Mouse (Mus musculus) spleen, postnatal 4 days (tissue): Measurements from ENCODE around the gene Tnxb.

ENCODE experiments used
- DNase-seq, 2 experiments: peaks; one replicate each; pipeline ENCODE4 v3.0.0; 2022; ENCODE audit warnings: low spot score in 2 of 2

Tnxb gene

DNA sequence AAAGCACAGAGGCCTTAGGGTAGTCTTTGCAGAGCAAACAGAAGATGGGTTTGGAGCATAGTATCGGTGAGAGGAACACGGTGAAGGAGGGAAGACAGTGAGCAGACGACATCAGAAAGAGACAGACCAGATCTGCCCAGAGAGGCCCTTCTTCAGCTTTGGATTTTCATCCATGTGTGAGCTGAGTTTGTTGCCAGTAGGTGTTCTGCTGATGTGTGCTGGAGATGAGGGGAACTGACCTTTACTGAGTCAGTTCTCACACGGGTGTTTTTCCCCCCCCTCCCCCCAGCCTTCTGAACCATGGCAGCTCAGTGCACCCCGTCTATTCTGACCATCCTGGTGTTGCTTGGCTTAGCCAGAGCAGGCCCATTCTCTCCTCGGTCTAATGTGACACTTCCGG lies at the start of gene Tnxb:
Tnxb (plus strand) TSS at position 301 of the 400 bp plus-strand sequence.
- DNase-seq, result no peak

DNA sequence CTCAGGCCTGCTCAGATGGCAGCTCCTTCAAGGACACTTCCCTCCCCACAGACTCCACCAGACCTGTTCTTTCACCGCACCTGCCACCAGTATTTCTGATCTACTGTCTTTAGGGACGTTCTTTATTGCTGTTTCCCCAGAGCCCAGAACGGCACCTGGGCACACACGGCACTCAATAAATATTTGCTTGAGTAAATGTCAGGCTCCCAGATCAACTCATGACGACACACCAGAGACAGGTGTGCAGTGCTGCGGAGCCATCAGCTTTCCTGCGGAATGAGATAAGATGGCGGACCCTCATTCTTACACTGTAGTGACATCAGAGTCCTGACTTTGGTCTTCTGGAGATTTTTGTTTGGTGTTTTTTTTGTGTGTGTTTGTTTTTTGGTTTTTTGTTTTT lies 49.3 kb upstream of the Tnxb start:
- DNase-seq, result no peak

DNA sequence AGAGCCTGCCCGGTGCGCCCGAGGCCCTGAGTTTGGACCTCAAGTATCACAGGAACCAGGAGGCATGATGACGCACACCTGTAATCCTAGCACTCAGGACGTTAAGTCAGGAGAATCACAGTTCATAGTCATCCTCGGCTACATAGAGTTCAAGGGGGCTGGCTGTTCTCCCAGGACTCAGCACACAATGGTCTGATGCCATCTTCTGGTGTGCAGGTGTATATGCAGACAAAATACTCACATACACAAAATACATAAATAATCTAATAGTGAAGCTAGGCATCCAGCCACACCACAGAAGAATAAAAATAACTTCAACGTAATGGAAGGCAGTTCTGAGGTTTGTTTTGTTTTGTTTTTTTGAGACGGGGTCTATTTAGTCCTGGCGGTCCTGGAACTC lies 47.2 kb upstream of the Tnxb start:
- DNase-seq, result no peak

DNA sequence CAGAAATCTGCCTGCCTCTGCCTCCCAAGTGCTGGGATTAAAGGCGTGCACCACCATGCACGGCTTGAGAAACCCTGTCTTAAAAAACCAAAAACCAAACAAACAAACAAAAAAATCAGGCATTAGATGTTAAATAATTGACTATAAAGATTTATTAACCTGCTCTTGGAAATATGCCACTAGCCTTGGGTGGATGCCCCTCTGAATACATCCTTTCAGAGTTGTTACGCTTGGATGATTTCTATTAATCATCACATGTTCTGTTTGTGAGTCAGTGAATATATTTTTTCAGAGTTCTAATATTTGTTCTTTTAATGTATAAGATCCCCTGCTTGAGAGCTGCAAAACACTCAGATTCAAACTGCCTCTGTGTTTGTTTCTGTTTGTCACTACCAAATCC lies 45.4 kb upstream of the Tnxb start:
- no peak for DNase-seq

DNA sequence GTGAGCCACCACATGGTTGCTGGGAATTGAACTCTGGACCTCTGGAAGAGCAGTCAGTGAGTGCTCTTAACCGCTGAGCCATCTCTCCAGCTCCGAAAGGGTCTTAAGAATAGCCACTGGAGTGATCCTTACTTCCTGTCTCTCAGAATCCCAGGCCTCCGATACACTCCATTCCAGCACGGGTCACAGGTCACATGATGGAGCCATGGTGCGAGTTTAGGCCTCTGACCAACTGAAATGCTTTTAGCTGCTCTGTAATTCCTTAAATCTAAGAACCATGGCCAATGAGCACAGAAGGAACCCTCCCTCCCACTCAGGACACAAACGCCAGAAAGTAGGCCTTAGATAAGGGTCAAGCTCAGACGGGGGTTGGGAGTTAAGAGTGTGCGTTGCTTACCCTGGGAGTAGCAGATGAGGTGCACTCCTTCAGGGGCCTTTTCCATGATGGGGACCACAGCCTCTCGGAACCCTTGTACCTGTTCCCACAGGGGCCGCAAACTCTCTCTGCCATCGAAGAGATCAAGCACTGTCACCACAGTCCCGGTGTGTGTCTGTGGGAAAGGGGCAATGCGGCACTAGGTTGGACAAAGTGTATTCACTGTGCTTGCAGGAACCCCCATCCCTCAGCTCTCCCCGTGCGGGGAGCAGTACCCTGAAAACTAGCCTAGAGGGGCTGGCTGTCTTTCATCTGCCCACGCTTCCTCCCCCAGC lies 44.1 kb upstream of the Tnxb start:
- no peak for DNase-seq

DNA sequence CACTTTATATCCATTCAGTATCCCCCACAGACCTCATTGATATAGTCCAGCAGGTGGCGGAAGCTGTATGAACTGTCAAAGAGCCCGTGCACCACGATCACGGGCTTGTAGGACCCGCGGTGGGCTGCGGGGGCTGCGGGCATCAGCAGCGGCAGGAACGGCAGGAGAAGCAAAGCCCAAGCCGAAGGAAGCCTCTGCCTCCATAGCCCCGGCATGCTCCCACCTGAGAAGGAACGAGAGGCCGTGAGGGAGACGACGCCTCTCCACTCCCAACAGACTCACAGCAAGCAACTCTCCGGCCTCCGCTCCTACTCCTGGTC lies 43.6 kb upstream of the Tnxb start:
- peak in 1 of 2 experiments; percentile 34 for DNase-seq

DNA sequence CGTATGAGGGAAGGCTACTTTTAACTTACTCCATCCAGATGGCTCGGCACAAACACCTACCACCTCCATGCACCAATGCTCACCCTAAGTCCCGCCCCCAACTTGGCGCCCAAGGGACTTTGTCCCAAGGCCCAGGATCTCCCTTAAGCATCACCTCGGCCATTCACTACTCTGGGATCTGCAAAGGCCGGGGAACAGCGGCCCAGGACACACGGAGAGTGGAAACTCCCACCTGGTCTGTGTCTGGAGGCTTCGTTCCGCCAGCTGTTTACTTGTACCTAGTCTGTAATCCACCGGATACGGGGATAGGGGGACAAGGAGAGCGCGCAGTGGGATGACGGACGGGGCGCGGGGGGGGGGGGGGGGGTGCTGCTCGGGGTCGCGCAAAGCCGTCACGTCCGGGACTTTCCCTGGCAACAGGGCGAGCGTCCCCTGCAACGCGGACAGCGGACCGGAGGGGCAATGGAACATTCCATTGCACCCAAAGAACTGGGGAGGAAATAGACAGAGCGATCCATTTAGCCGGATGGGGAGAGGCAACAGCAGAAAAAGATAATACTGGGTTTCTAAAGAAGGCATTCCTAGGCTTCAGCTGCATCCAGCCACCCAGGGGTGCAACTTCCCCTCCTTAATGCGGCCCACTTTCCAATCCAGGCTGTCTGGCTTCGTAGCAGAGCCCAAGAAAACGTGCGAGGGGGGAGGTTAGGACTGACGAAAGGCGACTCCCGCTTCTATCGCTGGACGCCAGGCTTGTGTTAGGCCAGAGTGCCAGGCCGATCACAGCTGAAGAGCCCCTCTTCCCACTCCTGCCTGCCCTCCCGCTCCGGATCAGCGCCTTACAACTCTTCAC lies 43.0 kb upstream of the Tnxb start:
- peak; percentile 68 to 75 for DNase-seq

DNA sequence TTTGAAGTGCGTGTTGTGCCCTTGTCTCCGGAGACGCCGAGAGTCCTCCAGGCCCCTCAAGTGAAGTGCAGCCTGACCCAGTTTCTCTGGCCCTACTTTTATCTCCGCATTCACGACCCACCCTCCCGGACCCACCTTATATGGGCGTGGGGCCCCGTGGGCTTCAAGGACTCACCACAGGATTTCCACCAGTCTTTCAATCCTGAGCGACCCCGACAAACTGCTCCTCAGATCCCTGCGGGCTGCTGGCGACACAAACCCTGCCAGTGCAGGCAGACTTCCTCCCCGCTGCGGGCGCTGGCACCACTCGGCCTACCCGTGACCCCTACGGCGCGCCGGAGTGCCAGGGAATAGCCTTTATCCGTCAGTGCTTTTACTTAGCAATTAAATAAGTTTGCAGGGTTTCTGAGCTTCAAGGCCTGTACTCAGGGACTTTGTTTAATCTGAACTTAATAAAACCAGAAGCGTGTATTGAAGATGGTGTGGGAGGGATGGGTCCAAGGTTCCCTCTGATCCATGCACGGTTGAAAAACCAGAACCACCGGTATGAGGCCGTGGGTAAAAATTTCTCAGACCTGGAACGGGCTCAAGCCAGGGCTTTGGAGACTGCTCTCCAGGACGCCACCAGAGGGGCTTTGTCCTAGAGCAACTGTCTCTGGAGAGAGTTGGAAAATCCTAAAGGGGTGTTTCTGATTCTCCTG lies 42.2 kb upstream of the Tnxb start, which contains the start of gene Ppt2:
Ppt2 (minus strand) TSS at position 568 of the 701 bp plus-strand sequence.
- DNase-seq, result peak in 1 of 2 experiments; percentile 75

DNA sequence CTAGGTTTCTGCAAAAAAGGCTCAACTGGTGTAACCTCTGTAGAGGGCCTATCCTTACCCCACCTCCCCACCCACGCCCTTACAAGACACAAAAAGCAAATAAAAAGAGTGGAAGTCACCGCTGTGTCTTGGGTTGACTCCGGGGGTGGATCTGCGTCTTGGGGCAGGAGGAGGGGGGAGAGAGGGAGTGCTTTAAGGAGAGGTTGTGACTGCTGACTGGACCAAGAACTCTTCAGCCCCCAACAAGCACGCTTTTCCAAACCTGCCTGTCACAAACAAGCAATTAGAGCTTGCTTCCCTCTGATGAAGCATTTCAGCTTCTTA lies 41.7 kb upstream of the Tnxb start:
- no peak for DNase-seq

DNA sequence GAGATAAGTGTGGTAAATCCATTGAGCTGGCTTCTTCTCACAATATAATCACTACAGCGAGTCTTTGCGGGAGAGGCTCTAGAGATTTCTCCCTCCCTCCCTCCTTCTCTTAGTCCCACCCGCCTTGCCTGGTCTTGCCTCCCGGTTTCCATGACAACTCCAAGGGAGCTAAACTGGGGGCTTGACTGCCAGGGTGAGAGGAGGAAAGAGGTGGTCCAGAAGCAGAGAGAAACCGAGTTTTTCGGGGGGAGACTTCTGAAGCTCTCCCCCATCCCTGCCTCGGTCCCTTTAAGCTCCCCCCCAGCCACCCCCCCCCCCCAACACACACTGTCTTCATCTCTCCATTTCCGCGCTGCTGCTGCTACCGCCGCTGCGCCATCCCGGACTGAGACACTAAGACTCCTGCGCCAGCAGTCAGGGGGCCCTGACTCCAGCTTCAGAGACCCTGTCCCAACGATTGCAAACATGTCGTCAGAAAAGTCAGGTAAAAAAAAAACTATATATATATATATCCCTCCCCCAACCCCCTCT lies 41.0 kb upstream of the Tnxb start, which contains the start of gene Prrt1:
Prrt1 (plus strand) TSS at position 313 of the 531 bp plus-strand sequence.
- DNase-seq, result no peak

DNA sequence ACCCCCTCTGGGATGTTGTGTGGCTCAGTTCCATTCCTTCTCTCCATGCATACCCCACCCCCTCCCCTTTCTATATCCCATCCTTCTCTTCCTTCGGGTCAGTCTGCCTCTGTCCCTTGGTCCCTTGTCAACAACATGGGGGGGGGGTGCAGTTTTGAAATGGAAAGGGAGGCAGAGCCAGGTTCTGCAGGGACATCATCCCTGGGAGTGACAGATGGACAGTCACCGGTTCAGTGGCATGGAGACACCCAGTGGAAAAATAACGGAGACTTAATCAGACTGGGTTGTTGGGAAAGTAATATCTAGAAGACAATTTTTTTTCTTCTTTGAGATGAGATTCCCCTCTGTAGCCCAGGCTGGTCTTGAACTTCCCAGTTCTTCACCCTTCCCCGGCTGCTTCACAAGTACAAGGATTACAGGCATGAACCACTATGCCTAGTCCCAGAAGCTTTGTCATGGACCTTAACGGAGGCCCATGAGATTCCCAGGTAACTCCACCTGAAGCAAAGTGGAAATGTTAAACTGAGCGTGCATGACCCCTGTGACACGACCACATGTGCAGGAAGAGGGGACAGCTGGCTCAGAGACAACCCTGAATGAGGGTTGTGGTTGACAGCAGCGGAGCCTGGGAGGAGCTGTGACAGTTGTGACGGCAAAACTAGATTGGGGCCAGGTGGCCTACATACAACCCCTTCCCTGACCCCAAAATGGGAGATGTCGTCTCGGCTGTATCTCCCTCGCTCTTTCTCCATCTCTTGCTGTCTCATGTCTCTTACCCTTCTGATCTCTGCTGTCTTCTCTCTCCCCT lies 40.3 kb upstream of the Tnxb start:
- DNase-seq, result no peak

DNA sequence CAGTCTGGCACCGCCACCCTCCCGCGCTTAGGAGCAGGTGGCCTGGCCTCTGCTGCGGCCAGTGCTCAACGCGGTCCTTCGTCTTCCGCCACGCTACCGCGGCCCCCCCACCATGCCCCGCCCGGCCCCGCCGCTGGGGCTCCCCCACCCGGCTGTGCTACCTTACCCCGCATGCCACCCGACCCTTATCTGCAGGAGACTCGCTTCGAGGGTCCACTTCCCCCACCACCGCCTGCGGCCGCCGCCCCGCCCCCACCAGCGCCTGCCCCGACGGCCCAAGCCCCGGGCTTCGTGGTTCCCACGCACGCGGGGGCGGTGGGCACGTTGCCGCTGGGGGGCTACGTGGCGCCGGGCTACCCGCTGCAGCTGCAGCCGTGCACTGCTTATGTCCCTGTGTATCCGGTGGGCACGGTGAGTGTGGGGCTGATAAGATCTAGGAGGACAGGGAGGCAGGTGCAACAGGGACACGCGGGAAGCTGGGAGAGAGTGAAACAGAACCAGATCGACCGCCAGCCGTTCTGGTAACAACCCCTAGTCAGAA lies 39.5 kb upstream of the Tnxb start:
- no peak for DNase-seq

DNA sequence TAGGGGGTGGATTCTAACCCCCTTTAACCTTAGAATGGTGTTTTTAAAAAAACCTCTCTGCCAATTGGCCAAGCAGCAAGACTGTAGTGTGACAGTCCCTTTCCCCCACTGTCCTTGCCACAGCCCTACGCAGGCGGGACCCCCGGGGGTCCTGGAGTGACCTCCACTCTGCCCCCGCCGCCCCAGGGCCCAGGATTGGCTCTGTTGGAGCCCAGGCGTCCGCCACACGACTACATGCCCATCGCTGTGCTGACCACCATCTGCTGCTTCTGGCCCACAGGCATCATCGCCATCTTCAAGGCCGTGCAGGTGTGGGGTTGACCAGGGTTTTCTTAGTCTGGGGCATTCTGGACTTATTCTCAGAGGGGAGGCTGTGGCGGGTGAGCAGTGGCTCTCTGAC lies 38.7 kb upstream of the Tnxb start:
- no peak for DNase-seq

DNA sequence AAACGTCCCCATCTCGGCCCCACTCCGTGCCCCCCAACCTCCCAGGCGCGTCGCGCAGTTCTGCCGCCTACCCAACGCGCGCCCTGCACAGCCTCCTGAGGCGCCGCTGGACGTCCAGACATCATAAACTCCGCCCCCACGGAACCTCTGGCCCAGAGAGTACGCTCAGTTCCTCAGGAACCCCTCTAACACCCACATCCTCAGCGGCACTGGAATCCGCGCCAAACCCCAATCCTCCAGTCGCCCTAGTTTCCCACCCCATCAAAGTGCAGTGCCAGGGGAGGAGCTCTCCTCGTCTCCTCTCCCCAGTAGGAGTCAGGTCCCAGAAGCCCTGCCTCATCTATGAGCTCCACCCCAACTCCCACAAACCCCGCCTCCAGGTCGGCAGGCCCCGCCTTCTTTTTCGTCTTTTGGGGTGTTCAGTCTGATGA lies 38.1 kb upstream of the Tnxb start:
- peak in 1 of 2 experiments; percentile 76 for DNase-seq

DNA sequence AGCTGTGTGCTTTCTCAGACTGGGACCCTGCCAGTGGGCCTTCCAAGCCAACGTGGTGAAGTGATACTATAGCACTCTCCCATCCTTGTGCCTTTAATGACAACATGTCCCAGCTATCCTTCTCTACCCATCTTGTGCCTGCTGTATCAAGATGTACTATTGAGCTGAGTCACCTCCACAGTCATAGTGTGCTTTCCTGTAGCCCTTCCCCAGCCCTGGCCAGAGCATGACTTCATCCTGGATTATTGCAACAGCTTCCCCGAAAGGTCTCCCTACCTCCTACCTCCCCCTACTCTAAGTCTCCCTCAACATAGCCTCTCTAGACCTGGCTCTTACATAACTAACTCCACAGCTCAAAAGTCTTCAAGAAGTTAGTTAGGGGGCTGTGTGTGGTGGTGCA lies 34.7 kb upstream of the Tnxb start:
- no peak for DNase-seq

DNA sequence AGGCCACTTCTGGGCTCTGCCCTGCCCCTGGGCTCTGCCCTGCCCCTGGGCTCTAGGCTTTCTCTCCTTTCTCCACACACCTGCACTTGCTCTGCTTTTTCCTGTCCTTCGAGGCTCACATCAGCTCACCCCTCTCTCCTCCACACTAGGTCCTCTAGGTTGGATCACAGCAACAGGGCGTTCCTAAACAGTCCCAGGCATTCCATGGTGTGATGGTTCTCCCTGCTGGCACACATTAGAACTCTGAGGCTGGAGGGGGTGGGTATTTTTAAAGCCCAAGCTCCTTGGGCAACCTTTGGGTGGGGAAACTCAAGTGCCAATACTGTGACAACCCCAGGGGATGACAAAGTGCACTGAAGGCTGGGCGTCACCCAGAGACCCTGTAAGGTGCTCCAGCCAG lies 32.9 kb upstream of the Tnxb start:
- no peak for DNase-seq

DNA sequence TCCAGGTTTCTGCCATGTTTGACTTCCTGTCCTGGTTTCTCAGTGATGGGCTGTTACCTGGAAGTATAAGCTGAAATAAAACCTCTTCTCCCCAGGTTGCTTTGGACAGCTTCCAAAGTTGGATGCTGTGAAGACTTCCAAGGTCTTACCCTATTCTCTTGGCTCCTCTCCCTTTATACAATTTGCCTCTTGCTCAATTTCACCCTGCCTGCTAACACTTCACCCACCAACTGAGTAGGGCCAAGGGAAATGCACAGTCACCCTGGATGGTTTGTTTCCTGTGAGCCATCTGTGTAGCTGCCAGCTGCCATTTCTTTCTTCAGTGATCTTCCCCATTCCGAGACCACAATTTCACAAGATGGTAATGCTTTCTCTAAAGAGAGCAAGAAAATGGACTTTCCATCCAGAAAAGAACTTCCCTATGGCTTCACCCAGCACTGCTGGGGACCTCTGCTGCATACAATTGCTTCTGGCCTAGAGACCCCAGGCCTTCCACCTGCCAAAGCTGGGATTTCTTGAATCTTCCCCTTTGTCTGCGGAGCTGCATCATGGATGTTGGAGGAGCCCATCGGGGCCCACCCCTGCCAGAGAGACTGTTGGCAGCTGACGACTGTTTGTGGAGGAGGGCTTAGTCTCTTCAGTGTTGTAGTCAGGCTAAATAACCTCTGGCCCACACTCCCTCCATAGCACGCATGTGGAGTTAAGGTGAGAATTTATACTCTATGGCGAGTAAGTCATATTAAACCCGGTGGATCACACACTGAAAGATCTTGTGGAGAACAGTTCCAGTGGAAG lies 30.7 kb upstream of the Tnxb start:
- DNase-seq, result no peak

DNA sequence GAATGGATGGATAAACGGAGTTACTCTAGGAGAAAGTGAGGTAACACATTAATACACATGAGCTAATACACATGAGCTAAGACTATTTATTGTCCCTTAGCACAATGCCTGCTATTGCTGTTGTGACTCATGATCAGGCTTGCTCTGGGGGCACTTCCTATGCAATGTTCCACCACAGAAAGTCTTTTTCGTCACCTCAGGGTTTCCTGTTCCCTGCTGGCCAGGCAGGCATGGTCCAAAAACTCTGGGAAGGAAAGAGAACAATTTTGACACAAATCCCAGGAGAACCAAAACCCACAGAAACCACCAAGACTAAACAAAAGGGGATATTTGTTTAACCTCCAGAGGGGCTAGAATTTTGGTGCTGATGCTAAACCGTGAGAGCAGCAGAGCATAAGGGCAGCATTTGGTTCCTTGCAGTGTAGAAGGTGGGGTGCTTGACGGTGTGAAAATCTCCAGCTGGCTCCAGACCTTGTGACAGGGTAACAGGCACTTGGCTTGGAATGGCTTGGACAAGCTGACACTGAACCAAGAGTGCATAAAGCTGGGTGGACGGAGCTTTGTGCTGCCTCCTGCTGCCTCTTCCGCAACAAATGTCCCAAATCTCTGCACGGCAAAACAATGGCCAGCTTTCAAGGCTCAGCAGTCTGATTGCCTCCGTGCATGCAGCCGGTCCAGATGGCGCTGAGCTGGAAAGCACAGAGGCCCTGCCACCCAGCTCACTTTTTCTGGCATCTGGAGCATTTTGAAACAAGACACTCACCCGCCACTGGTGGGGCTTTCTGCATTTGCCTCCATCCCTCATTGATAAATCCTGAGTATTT lies 29.3 kb upstream of the Tnxb start:
- no peak for DNase-seq

DNA sequence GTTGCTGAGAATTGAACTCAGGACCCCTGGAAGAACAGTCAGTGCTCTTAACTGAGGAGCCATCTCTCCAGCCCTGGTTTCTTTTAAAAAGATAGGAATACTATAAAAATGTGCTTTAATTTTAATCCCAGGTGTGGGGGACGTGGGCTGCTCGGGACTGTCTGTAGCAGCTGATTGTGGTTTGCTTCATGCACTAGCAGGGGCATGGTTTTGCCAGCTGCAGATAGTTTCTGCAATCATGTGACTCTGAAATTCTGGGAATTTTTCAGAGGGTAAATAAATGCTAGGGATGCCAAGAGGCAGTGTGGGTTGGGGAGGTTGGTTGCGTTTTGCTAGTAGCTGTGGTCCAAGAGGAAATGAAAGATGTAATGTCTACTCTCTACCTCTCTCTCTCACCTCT lies 28.4 kb upstream of the Tnxb start:
- DNase-seq, result no peak

DNA sequence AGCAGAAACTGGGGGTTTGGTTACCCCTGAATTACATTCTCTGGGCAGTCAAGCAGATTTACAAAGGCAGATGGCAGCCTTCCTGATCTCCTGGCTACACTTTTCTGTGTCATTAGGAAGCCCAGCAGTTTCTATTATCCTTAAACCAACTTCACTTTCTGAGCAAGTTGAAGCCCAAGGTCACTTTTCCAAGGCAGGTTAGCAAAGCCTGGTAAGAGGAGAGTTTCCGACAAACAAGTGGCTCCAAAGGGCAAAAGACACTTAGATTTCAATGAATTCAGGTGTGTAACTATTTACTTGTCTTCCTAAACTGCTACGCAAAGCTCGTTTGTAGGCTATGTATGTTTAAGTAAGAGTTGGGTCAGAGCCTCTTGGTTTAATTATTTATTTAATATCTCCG lies 27.0 kb upstream of the Tnxb start:
- DNase-seq, result no peak
